Comparison of ENCODE assay signal across 15 mouse cellular contexts in the genomic region with DNA sequence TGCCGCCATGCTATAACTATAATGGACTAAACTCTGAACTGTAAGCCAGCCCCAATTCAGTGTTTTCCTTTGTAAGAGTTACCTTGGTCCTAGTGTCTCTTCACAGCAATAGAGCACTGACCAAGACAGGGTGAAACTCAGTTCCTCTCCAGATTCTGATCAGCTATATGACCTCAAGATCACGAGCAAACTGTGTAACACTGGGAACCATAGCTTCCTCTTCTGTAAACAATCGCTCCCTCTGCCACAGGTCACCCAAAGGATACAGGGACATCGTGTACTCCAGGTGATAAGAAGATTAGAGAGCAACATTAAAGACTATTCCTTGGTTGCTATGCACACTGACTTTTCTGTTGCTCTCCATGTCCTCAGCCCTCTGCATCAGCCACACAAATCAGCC.
"Had no signal": no experiment of that assay in that cellular context is flagged by ENCODE, and none has a peak within 500 bp of the region (broad histone marks: within the 10 kb centered on the region; RNA-seq: fewer than 3 reads in every experiment).

No protein-coding gene starts in this region.

- H3K4me2 ChIP-seq: midbrain, embryonic 12.5 days; neural tube, embryonic 13.5 days; stomach, embryonic 15.5 days had no signal

- H3K4me3 ChIP-seq: limb, embryonic 10.5 days; midbrain, embryonic 12.5 days; neural tube, embryonic 13.5 days; stomach, embryonic 15.5 days had no signal

- H3K4me1 ChIP-seq: limb, embryonic 10.5 days; stomach, embryonic 15.5 days had no signal

- DNase-seq: kidney, adult 8-10 months; kidney, postnatal 25 days; lung, adult 2 months; lung, postnatal 10 days; retina, postnatal 1 day; right cerebral cortex, postnatal 4 days; spleen, adult 18-20 months; thymus, adult 2 months; thymus, postnatal 25 days had no signal

- H3K27ac ChIP-seq: limb, embryonic 10.5 days; liver, embryonic 14.5 days; midbrain, embryonic 12.5 days; neural tube, embryonic 13.5 days; stomach, embryonic 15.5 days had no signal

- ATAC-seq: midbrain, embryonic 16.5 days had no signal

- H3K9ac ChIP-seq: liver, embryonic 14.5 days; midbrain, embryonic 12.5 days; neural tube, embryonic 13.5 days; stomach, embryonic 15.5 days had no signal

- H3K36me3 ChIP-seq: stomach, embryonic 15.5 days had no signal

- H3K27me3 ChIP-seq: midbrain, embryonic 12.5 days; neural tube, embryonic 13.5 days; stomach, embryonic 15.5 days had no signal

- H3K9me3 ChIP-seq: limb, embryonic 10.5 days; midbrain, embryonic 12.5 days; neural tube, embryonic 13.5 days; stomach, embryonic 15.5 days had no signal
